Mouse (Mus musculus): ENCODE data around the gene Cebpz. TPM values are rescaled to one million over a fixed set of nuclear protein-coding genes. Genes with fewer than 3 reads are reported as not detected.
A peak's percentile ranks its signal among the peaks of the same experiment; 100 is the strongest.

The Cebpz gene
- polyA plus RNA-seq, 1 experiment from 2014 or later: 65.6 TPM

DNA sequence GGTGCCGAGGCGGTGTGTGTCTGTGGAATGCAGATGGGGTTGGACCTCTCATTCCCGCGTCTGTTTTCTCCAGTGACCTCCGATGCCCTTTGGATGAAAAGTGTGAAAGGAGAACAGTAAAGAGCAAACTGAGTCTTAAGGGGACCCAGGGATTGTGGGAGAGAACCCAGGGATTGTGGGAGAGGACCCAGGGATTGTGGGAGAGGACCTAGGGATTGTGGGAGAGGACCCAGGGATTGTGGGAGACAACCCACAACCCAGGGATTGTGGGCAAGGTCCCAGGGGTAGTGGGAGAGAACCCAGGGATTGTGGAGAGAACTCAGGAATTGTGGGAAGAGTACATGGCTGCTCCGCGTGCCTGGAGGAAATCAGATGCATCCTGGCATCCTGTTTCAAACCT is 41.9 kb downstream of the Cebpz start:
- H3K36me3 ChIP-seq: no peaks in the 10 kb centered on the region
- H3K4me3 ChIP-seq: no peak overlapping the region
- ATAC-seq (ENCODE audit: low FRiP score): no peak
- no peak overlapping the region for H3K4me2 ChIP-seq (replicated peaks)
- H3K27ac ChIP-seq: no peak overlapping the region
- 81% methylated on average over 7 of the region's 7 CpGs for WGBS
- no peaks in the 10 kb centered on the region for H3K4me1 ChIP-seq
- H3K9me3 ChIP-seq (replicated peaks): no peaks in the 10 kb centered on the region
- H3K27me3 ChIP-seq: no peaks in the 10 kb centered on the region
- H3K9ac ChIP-seq: no peak overlapping the region

DNA sequence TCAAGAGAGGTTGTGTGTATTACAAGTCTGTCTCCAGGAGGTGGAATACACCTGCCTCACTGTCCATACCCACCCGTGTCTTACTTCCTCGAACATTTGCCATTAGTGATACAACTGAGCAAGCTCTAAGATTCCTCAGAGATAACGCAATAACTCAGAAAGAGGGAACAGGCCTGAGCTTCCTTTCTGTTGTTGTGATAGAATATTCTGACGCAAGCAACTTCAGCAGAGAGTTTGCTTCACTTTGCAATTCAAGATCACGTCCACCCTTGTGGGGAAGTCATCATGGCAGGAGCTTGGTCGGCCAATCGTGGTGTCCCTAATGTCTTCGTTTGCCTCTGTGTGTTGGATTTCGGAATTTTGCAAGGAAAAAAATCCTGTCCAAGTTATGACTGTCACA is 45.8 kb downstream of the Cebpz start:
- H3K4me1 ChIP-seq: no peaks in the 10 kb centered on the region
- WGBS: 87% methylated on average over 9 of the region's 9 CpGs
- H3K27me3 ChIP-seq: no peaks in the 10 kb centered on the region
- H3K4me3 ChIP-seq: no peak overlapping the region
- no peak overlapping the region for H3K9ac ChIP-seq
- H3K27ac ChIP-seq: no peak overlapping the region
- H3K36me3 ChIP-seq: no peaks in the 10 kb centered on the region
- H3K4me2 ChIP-seq (replicated peaks): no peak overlapping the region
- H3K9me3 ChIP-seq (replicated peaks): no peaks in the 10 kb centered on the region
- no peak for ATAC-seq (ENCODE audit: low FRiP score)

DNA sequence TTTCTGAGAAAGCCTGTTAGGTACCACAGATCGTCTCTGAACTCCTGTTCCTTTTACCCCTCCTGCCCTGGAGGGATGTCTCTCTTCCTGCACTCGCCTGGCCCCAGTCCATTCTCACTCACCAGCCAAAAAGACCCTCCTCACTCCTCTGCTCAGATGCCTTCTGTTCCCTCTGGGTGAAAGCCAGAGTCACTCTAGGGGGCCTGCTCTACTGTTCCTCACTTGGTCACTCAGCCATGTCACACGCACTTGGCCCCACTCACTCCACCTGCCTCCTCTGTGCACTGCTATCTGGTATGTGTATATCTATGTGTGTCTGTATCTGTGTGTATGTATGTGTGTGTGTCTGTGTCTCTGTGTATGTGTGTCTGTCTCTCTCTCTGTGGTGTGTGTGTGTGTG is 47.7 kb downstream of the Cebpz start:
- Histone ChIP-seq H3K27me3 (no peaks in the 10 kb centered on the region), H3K4me1 (no peaks in the 10 kb centered on the region), H3K4me2 (replicated peaks) (no peak overlapping the region), H3K4me3 (no peak overlapping the region), H3K9ac (0 out of 2 replicates have a peak overlapping the region, but pooled peaks have one; percentile 1), H3K27ac (no peak overlapping the region), H3K9me3 (replicated peaks) (no peaks in the 10 kb centered on the region), H3K36me3 (no peaks in the 10 kb centered on the region)
- 70% methylated on average over 3 of the region's 3 CpGs for WGBS
- no peak for ATAC-seq (ENCODE audit: low FRiP score)

DNA sequence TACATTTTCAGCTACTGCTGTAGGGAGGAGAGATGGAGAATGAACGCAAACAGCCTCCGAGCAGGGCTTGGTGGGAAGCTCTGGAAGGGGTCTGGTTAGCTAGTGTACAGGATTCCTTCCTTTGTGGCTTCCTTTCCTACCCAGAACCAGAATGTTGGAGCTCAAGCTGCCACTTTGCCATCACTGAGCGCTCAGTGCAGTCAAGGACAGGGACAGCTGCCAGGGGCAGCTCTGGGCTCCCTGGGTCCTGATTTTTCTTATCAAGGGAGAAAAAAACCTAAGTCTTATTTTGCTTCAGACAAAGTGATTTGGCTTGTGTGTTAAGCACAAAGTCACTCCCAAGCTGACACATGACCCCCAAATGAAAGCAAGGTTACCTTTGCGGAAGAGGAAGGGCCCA is 48.3 kb downstream of the Cebpz start:
- Histone ChIP-seq H3K27ac (no peak overlapping the region), H3K9me3 (replicated peaks) (no peaks in the 10 kb centered on the region), H3K36me3 (no peaks in the 10 kb centered on the region), H3K4me2 (replicated peaks) (no peak overlapping the region), H3K4me3 (no peak overlapping the region), H3K4me1 (no peaks in the 10 kb centered on the region), H3K27me3 (no peaks in the 10 kb centered on the region), H3K9ac (no peak overlapping the region)
- no peak for ATAC-seq (ENCODE audit: low FRiP score)
- 87% methylated on average over 4 of the region's 4 CpGs for WGBS

DNA sequence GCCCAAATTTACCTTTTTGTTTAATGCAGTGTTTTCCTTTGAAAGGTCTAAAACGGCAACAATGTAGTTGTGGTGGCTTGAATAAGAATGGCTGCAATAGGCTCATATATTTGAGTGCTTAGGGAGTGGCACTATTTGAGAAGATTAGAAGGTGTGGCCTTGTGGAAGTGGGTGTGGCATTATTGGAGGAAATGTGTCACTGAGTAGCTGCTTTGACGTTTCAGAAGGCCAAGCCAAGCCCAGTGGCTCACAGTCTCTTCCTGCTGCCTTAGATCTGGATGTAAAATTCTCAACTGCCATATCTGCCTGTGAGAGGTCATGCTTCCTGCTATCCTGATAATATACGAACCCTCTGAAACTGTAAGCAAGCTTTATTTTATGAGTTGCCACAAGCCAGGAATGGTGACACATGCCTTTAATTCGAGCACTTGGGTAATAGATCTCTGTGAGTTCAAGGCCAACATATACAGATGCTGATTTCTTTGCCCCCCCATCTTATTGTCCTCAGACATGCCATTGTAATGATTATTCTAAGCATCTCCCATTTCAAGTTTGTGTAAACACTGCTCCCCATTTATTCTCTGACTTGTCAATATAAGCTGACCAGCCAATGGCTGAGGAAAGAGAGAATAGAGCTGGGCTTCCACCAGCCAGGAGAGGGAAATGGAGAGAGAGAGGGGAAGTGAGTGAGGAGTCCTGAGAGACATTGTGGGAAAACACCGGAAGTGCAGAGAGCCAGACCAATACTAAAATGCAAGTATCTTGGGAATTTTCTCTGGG is 51.4 kb downstream of the Cebpz start:
- peaks cover 15% of the 10 kb centered on the region for H3K4me1 ChIP-seq
- H3K27me3 ChIP-seq: no peaks in the 10 kb centered on the region
- no peaks in the 10 kb centered on the region for H3K36me3 ChIP-seq
- H3K9ac ChIP-seq: no peak overlapping the region
- no peak overlapping the region for H3K4me3 ChIP-seq
- ATAC-seq (ENCODE audit: low FRiP score): no peak
- 90% methylated on average over 5 of the region's 5 CpGs for WGBS
- no peak overlapping the region for H3K4me2 ChIP-seq (replicated peaks)
- H3K9me3 ChIP-seq (replicated peaks): no peaks in the 10 kb centered on the region
- no peak overlapping the region for H3K27ac ChIP-seq

DNA sequence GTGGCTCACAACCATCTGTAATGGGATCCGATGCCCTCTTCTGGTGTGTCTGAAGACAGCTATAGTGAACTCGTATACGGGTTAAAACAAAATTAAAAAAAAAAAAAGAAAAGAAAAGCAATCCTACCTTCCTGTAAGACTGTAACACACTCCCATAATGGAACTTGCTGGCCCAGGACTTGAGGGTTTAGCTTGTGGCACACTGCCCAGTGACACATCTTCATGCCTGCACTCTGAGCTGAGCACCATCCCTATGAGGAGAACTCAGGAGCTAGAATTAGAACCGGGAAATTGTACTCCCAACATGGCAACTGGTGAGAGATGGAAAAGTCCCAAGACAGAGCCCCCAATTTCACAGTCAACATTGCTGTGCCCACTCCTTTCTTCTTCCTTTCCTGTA is 53.6 kb downstream of the Cebpz start:
- no peaks in the 10 kb centered on the region for H3K36me3 ChIP-seq
- H3K27me3 ChIP-seq: no peaks in the 10 kb centered on the region
- no peak overlapping the region for H3K27ac ChIP-seq
- no peak for ATAC-seq (ENCODE audit: low FRiP score)
- H3K4me3 ChIP-seq: no peak overlapping the region
- H3K9ac ChIP-seq: no peak overlapping the region
- H3K9me3 ChIP-seq (replicated peaks): no peaks in the 10 kb centered on the region
- no peak overlapping the region for H3K4me2 ChIP-seq (replicated peaks)
- 95% methylated on average over 4 of the region's 4 CpGs for WGBS
- H3K4me1 ChIP-seq: peaks cover 15% of the 10 kb centered on the region

DNA sequence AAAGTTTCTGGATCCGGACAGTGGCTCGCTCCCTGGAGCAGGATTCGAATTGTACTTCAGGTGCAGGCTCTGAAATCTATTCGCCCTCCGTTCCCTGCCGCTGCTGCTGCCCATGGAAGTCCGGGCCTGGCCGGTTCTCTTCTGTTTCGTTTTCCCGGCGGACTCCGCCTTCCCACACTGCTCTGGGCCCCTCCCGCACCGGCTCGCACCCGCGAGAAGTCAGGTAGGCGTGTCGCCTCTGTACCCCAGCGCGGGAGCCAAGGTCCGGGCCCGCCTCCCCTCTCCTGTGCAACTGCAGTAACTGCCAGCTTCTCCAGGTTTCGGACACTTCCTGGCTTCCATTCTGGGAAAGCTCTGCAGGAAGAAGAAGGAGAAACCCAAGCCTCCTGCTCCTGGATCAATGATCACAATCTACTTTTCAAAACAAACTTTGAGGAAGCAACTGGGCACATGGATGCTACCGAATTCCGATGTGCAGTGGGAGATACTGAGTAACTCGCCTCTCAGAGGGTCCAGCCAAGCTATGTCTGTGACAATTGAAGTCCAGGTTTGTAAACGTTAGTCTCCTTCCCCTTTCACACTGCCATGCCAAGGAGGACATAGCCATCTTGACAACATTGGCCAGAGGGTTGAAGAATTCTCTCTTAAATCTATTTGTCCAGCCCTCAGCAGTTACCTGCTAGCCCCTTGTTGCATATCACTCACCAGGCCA is 54.3 kb downstream of the Cebpz start, which contains the start of gene Eif2ak2:
Gene Eif2ak2, minus strand, starts transcription at position 173 of the 712 bp plus-strand sequence.
- Histone ChIP-seq H3K9me3 (replicated peaks) (no peaks in the 10 kb centered on the region), H3K9ac (peak within 1 kb of the TSS; percentile 60), H3K4me2 (replicated peaks) (peak within 1 kb of the TSS; percentile 81), H3K4me1 (peaks cover 15% of the 10 kb centered on the region), H3K4me3 (peak within 1 kb of the TSS; percentile 48), H3K27me3 (no peaks in the 10 kb centered on the region), H3K36me3 (no peaks in the 10 kb centered on the region), H3K27ac (peak within 1 kb of the TSS; percentile 30; the same call in 1 of the 2 replicates)
- 3% methylated on average over 28 of the region's 28 CpGs for WGBS
- ATAC-seq (ENCODE audit: low FRiP score): peak; percentile 94

DNA sequence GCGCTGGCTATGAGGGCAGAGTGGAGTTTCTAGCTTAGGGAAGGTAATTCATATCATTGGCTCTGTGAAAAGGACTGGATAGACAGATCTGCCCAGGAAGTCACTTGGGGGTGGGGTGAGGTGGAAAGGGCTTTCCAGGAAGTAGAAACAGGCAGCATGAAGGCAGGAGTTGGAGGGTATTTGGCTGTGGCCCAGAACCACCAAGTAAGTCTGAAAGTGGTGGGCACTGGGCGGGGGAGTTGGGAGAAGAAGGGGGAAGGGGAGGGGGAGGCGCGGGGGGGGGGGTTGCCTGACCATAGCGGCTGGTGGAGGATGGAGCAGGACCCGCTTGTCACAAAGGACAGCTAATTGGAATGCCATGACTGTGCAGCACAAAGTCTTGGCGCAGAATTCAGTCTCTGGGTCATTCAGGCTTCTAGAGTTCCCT is 55.0 kb downstream of the Cebpz start:
- no peaks in the 10 kb centered on the region for H3K27me3 ChIP-seq
- WGBS: 13% methylated on average over 4 of the region's 7 CpGs
- H3K36me3 ChIP-seq: no peaks in the 10 kb centered on the region
- 0 out of 2 replicates have a peak overlapping the region, but pooled peaks have one; percentile 30 for H3K27ac ChIP-seq
- peak overlapping the region; percentile 60 for H3K9ac ChIP-seq
- peak overlapping the region; percentile 81 for H3K4me2 ChIP-seq (replicated peaks)
- peaks cover 15% of the 10 kb centered on the region for H3K4me1 ChIP-seq
- peak overlapping the region; percentile 48 for H3K4me3 ChIP-seq
- H3K9me3 ChIP-seq (replicated peaks): no peaks in the 10 kb centered on the region
- ATAC-seq (ENCODE audit: low FRiP score): peak; percentile 86

DNA sequence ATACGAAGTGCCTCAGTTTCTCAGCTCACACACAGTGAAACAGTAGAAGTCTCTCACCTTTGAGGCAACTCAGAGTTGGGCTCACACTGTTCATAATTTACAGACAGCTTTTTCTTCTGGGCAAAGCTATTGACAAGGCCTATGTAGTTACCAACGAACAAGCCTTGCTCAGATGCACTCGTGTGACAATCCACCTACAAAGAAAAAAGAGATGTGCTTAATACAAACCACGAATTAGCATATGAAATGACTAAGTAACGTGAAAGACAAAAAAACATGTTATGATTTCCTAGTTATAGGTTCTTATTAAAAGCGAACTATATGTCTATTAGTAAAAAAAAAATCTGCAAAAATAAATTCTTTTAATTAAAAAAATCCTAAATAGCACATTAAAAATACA is 63.0 kb downstream of the Cebpz start:
- no peak for ATAC-seq (ENCODE audit: low FRiP score)
- no peak overlapping the region for H3K4me3 ChIP-seq
- 90% methylated on average over 6 of the region's 6 CpGs for WGBS

More for the DNA sequence above, 63.0 kb downstream of the Cebpz start:
- Histone ChIP-seq H3K27me3 (no peaks in the 10 kb centered on the region), H3K9ac (no peak overlapping the region), H3K27ac (no peak overlapping the region), H3K4me1 (no peaks in the 10 kb centered on the region), H3K36me3 (0 out of 2 replicates have a peak, but pooled peaks cover 4% of the 10 kb centered on the region), H3K4me2 (replicated peaks) (no peak overlapping the region), H3K9me3 (replicated peaks) (no peaks in the 10 kb centered on the region)

Other genes with a start within 250 kb of the Cebpz start
- gene Strn, start 199.9 kb downstream of the Cebpz start, polyA plus RNA-seq (2016; fragmentation: Nextera tagmentation; extraction: Ambion mirVana): 7.8 and 9.1 TPM in 2 replicates
- gene Heatr5b, start 101.7 kb downstream of the Cebpz start, polyA plus RNA-seq (2016; fragmentation: Nextera tagmentation; extraction: Ambion mirVana): 24.8 and 25.5 TPM in 2 replicates
- 45.1 and 54.9 TPM in 2 replicates for gene Gpatch11, start 101.5 kb downstream of the Cebpz start, polyA plus RNA-seq (2016; fragmentation: Nextera tagmentation; extraction: Ambion mirVana)
- gene Eif2ak2, start 54.5 kb downstream of the Cebpz start, polyA plus RNA-seq (2016; fragmentation: Nextera tagmentation; extraction: Ambion mirVana): 7.7 and 11.1 TPM in 2 replicates
- gene Sult6b1, start 30.1 kb downstream of the Cebpz start, polyA plus RNA-seq (2016; fragmentation: Nextera tagmentation; extraction: Ambion mirVana): 0.10 and 0.21 TPM in 2 replicates
- gene Cebpzos, start 20.6 kb downstream of the Cebpz start, polyA plus RNA-seq (2016; fragmentation: Nextera tagmentation; extraction: Ambion mirVana): 102 and 111 TPM in 2 replicates
- 58.2 and 58.9 TPM in 2 replicates for gene Ndufaf7, start 70 bp upstream of the Cebpz start, polyA plus RNA-seq (2016; fragmentation: Nextera tagmentation; extraction: Ambion mirVana)
- gene Prkd3, start 83.8 kb upstream of the Cebpz start, polyA plus RNA-seq (2016; fragmentation: Nextera tagmentation; extraction: Ambion mirVana): 46.1 and 46.5 TPM in 2 replicates
- gene Qpct, start 114.8 kb upstream of the Cebpz start, polyA plus RNA-seq (2016; fragmentation: Nextera tagmentation; extraction: Ambion mirVana): 10.0 and 10.6 TPM in 2 replicates